Mouse (Mus musculus) heart, postnatal 0 days (tissue): Measurements from ENCODE around the gene Ttc23. TPM values are rescaled to one million over a fixed set of nuclear protein-coding genes. Genes with fewer than 3 reads are reported as not detected.
A peak's percentile ranks its signal among the peaks of the same experiment; 100 is the strongest.

Experiments
- ATAC-seq: fragments of 200-750 bp; cut with Nextera tagmentation; 2 replicates; pipeline ENCODE4 v1.8.0; 2017; ENCODE audit warnings: low read depth, moderate number of reproducible peaks, moderate library complexity; ENCODE audit not compliant: insufficient read depth
- DNase-seq: peaks from one replicate; pipeline ENCODE4 v3.0.0-alpha.2; 2016; ENCODE audit warnings: low spot score
- H3K27ac ChIP-seq: fragments of 300-500 bp; sonication (generic); 2 replicates; pipeline ENCODE4 v1.5.1; 2014; ENCODE audit warnings: low read depth, mild to moderate bottlenecking
- H3K27me3 ChIP-seq: fragments of 300-500 bp; sonication (generic); 2 replicates; pipeline ENCODE4 v1.6.1; 2014; ENCODE audit warnings: low read length, mixed read lengths; ENCODE audit not compliant: control insufficient read depth, insufficient read depth
- H3K36me3 ChIP-seq: fragments of 300-500 bp; sonication (generic); replicated peaks from 2 replicates; pipeline ENCODE4 v1.6.1; 2014; ENCODE audit warnings: low read length, mixed read lengths; ENCODE audit not compliant: control insufficient read depth, insufficient read depth
- H3K4me1 ChIP-seq: fragments of 300-500 bp; sonication (generic); 2 replicates; pipeline ENCODE4 v1.6.1; 2014; ENCODE audit warnings: antibody characterized with exemption; ENCODE audit not compliant: control insufficient read depth, insufficient read depth
- H3K4me2 ChIP-seq: fragments of 300-500 bp; sonication (generic); 2 replicates; pipeline ENCODE4 v1.6.1; 2014; ENCODE audit warnings: low read depth, mild to moderate bottlenecking, low read length, moderate library complexity
- H3K4me3 ChIP-seq: fragments of 300-500 bp; sonication (generic); 2 replicates; pipeline ENCODE4 v1.5.1; 2014; ENCODE audit warnings: low read depth, low read length
- H3K9ac ChIP-seq: fragments of 300-500 bp; sonication (generic); replicated peaks from 2 replicates; pipeline ENCODE4 v1.6.1; 2014; ENCODE audit warnings: low read depth, low read length, mixed read lengths
- H3K9me3 ChIP-seq: fragments of 300-500 bp; sonication (generic); replicated peaks from 2 replicates; pipeline ENCODE4 v1.6.1; 2016; ENCODE audit warnings: low read length; ENCODE audit not compliant: control insufficient read depth
- CTCF ChIP-seq: IDR thresholded peaks from 2 replicates; pipeline ENCODE4 v1.5.1; 2016; ENCODE audit warnings: antibody characterized with exemption, control low read depth, low read depth
- EP300 ChIP-seq: IDR thresholded peaks from 2 replicates; pipeline ENCODE4 v1.6.1; 2016; ENCODE audit warnings: antibody characterized with exemption, low read depth
- WGBS: fragments of 180-500 bp; shearing (Covaris S2); extraction: QIAGEN DNeasy Blood & Tissue Kit; methylation state at CpG from one replicate; pipeline ENCODE4 v1.1.7; 2014; 5-methylcytosine and 5-hydroxymethylcytosine counted together
- polyA plus RNA-seq: library from polyadenylated mRNA; unstranded; fragments of >200 nt; fragmentation: Nextera tagmentation; extraction: Ambion mirVana; gene quantifications from 2 replicates; pipeline ENCODE4 v1.2.1, GENCODE M21; 2015
- total RNA-seq: library from RNA; depleted of rRNA; stranded (reverse); fragments of >200 nt; gene quantifications from 2 replicates; pipeline ENCODE4 v1.2.3, GENCODE M21; 2014; ENCODE audit warnings: low replicate concordance

The Ttc23 gene
- total and polyA plus RNA-seq, 2 experiments from 2014 or later: 12.7 to 16.4 TPM

- Histone ChIP-seq H3K4me2 (no peak overlapping the region), H3K27me3 (no peaks in the 10 kb centered on the region), H3K36me3 (peaks cover 14% of the 10 kb centered on the region), H3K9ac (no peak overlapping the region), H3K4me1 (peaks cover 9% of the 10 kb centered on the region; the same call in 1 of the 2 replicates), H3K4me3 (no peak overlapping the region), H3K9me3 (no peaks in the 10 kb centered on the region), H3K27ac (no peak overlapping the region)
- 4% methylated on average over 10 of the region's 10 CpGs for WGBS
- ATAC-seq (peak; percentile 76), DNase-seq (peak; percentile 80)
- 0 out of 2 replicates have a peak, but pooled peaks have one; percentile 17 for TF ChIP-seq EP300
- peak; percentile 97 for TF ChIP-seq CTCF
These were observed 25.4 kb downstream of the Ttc23 start for GRCm38 (mm10) chr7:67672650-67673049.

DNA sequence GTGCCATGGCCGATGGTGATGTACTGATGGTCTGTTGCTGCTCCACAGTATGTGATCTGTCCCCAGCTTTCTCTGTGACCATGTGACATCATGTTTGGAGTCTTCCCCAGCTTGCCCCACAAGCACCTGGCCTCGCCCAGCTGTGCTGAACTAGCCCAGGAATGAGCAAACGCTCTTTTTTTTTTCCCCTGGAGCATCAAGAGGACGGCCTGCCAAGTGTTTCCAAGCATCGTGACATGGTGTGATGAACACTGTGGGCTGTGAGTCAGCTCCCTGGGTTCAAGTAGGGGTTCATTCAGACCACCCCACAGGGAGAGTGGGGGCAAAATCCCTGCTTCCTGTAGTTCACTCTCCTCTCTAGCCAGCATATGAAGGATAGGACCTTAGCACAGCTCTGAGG is 26.4 kb downstream of the Ttc23 start:
- H3K4me2 ChIP-seq: no peak overlapping the region
- H3K27ac ChIP-seq: no peak overlapping the region
- no peak for ATAC-seq
- no peak overlapping the region for H3K4me3 ChIP-seq
- H3K4me1 ChIP-seq: peaks cover 9% of the 10 kb centered on the region; the same call in 1 of the 2 replicates
- 89% methylated on average over 5 of the region's 5 CpGs for WGBS
- peaks cover 12% of the 10 kb centered on the region for H3K36me3 ChIP-seq
- TF ChIP-seq CTCF: no peak
- TF ChIP-seq EP300: no peak
- no peak for DNase-seq
- no peak overlapping the region for H3K9ac ChIP-seq
- no peaks in the 10 kb centered on the region for H3K27me3 ChIP-seq
- no peaks in the 10 kb centered on the region for H3K9me3 ChIP-seq

- Histone ChIP-seq H3K4me3 (no peak overlapping the region), H3K27ac (no peak overlapping the region), H3K4me2 (no peak overlapping the region), H3K36me3 (peaks cover 18% of the 10 kb centered on the region), H3K4me1 (peaks cover 9% of the 10 kb centered on the region; the same call in 1 of the 2 replicates), H3K9me3 (no peaks in the 10 kb centered on the region), H3K27me3 (no peaks in the 10 kb centered on the region), H3K9ac (no peak overlapping the region)
- TF ChIP-seq CTCF: no peak
- TF ChIP-seq EP300: no peak
- no peak for ATAC-seq
- no peak for DNase-seq
- 92% methylated on average over 16 of the region's 16 CpGs for WGBS
These were observed 31.8 kb downstream of the Ttc23 start for GRCm38 (mm10) chr7:67678878-67679499.

- ATAC-seq: no peak
- H3K27me3 ChIP-seq: no peaks in the 10 kb centered on the region
- 0 out of 2 replicates have a peak, but pooled peaks cover 1% of the 10 kb centered on the region for H3K4me1 ChIP-seq
- TF ChIP-seq CTCF: no peak
- no peak for TF ChIP-seq EP300
- H3K36me3 ChIP-seq: peaks cover 34% of the 10 kb centered on the region
- H3K9me3 ChIP-seq: no peaks in the 10 kb centered on the region
- H3K4me3 ChIP-seq: no peak overlapping the region
- DNase-seq: no peak
- H3K27ac ChIP-seq: no peak overlapping the region
- H3K4me2 ChIP-seq: no peak overlapping the region
- WGBS: 77% methylated on average over 9 of the region's 9 CpGs
- H3K9ac ChIP-seq: no peak overlapping the region
These were observed 33.9 kb downstream of the Ttc23 start for GRCm38 (mm10) chr7:67681078-67681477.

- no peak overlapping the region for H3K27ac ChIP-seq
- WGBS: 76% methylated on average over 16 of the region's 16 CpGs
- H3K4me3 ChIP-seq: no peak overlapping the region
These were observed 35.8 kb downstream of the Ttc23 start for GRCm38 (mm10) chr7:67683006-67683405.

DNA sequence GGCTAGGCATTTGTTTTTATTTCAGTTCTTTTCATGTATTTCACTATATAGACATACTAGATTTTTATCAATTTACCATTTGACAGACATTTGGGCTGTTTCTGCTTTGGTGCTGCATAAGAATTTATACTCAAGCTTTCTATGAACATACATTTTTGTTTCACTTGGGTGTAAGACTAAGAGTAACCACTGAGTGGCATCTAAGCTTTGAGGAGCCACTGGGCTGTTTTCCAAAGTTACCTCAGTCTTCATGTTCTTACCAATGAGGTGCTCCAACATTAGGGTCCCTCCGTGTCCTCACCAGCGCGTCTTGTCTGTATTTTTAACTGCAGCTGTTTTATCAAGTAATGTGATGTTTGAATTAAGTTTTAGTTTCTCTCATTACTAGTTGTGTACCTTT is 39.3 kb downstream of the Ttc23 start:
- H3K4me3 ChIP-seq: no peak overlapping the region
- TF ChIP-seq CTCF: peak; percentile 21; the same call in 1 of the 2 replicates
- TF ChIP-seq EP300: no peak
- WGBS: 89% methylated on average over 3 of the region's 3 CpGs
- no peak overlapping the region for H3K9ac ChIP-seq
- H3K4me2 ChIP-seq: no peak overlapping the region
- H3K27me3 ChIP-seq: no peaks in the 10 kb centered on the region
- H3K36me3 ChIP-seq: peaks cover 21% of the 10 kb centered on the region
- H3K27ac ChIP-seq: no peak overlapping the region
- H3K9me3 ChIP-seq: no peaks in the 10 kb centered on the region
- no peak for DNase-seq
- no peak for ATAC-seq
- peaks cover 8% of the 10 kb centered on the region for H3K4me1 ChIP-seq

More at GRCm38 (mm10) chr7:67683006-67683405, 35.8 kb downstream of the Ttc23 start:
- Histone ChIP-seq H3K4me1 (no peaks in the 10 kb centered on the region), H3K9ac (no peak overlapping the region), H3K36me3 (peaks cover 34% of the 10 kb centered on the region), H3K9me3 (no peaks in the 10 kb centered on the region), H3K4me2 (no peak overlapping the region), H3K27me3 (no peaks in the 10 kb centered on the region)
- TF ChIP-seq CTCF (no peak), EP300 (no peak)
- DNase-seq (no peak), ATAC-seq (no peak)
